Mouse (Mus musculus): ENCODE data around the gene Med13l.

DNA sequence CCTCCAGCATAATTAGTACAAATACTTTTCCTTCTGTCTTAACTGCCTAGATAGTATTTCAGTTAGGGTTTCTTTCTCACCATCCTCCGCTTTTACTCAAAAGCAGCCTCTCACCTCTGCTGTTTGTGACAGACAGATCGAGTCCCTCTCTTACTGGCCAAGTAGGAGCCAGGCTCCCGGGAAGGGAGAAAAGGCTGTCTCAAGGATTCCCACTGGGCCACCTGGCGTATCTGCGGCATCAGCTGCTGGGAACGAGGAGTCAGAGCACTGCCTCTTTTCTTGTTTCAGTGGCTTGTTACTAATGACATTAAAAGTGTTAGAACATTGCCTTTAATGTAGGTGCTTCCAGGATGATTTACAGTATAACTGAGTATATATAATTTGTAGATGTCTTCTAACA is 164.9 kb downstream of the Med13l start:
- no peak for TF ChIP-seq CTCF (conservative IDR thresholded peaks at IDR 0.05; ENCODE audit: insufficient read depth, insufficient read length, low read depth, low read length)
- TF ChIP-seq POLR2A (IDR thresholded peaks at IDR 0.05; ENCODE audit: low read depth, low read length): no peak
